Mouse (Mus musculus): Measurements from ENCODE around the gene Tmem200b. TPM values are rescaled to one million over a fixed set of nuclear protein-coding genes. Genes with fewer than 3 reads are reported as not detected.
A peak's percentile ranks its signal among the peaks of the same experiment; 100 is the strongest.

Tmem200b gene
- polyA plus RNA-seq, 1 experiment = 10.4 TPM

GRCm38 (mm10) chr4:131920595-131921351 lies 798 bp upstream of the Tmem200b start:
- H3K4me3 ChIP-seq (ENCODE audit: low read depth, low read length) = peak overlapping the region; percentile 69
- H3K27me3 ChIP-seq (ENCODE audit: control insufficient read depth, insufficient read depth, low read length) = peaks cover 32% of the 10 kb centered on the region
- TF ChIP-seq POLR2A (IDR thresholded peaks at IDR 0.05; ENCODE audit: low read depth, low read length) = peak; percentile 27; the same call in 1 of the 2 replicates
- no peak for TF ChIP-seq CTCF (IDR thresholded peaks at IDR 0.05; ENCODE audit: extremely low read depth, insufficient read length, insufficient replicate concordance, low read depth, low read length)
- peaks cover 11% of the 10 kb centered on the region for H3K36me3 ChIP-seq (ENCODE audit: control insufficient read depth, insufficient read depth, low read length)
- 2% methylated on average over 76 of the region's 76 CpGs for WGBS
- peaks cover 13% of the 10 kb centered on the region for H3K4me1 ChIP-seq (ENCODE audit: control insufficient read depth, insufficient read depth, insufficient read length, low read length)
- H3K27ac ChIP-seq (ENCODE audit: insufficient read depth, low read depth, low read length) = peak overlapping the region; percentile 55

GRCm38 (mm10) chr4:131922404-131922803 lies 833 bp downstream of the Tmem200b start:
- Histone ChIP-seq H3K27ac (ENCODE audit: insufficient read depth, low read depth, low read length) (no peak overlapping the region), H3K4me3 (ENCODE audit: low read depth, low read length) (peak overlapping the region; percentile 69), H3K27me3 (ENCODE audit: control insufficient read depth, insufficient read depth, low read length) (peaks cover 27% of the 10 kb centered on the region), H3K36me3 (ENCODE audit: control insufficient read depth, insufficient read depth, low read length) (peaks cover 23% of the 10 kb centered on the region), H3K4me1 (ENCODE audit: control insufficient read depth, insufficient read depth, insufficient read length, low read length) (peaks cover 9% of the 10 kb centered on the region)
- TF ChIP-seq POLR2A (IDR thresholded peaks at IDR 0.05; ENCODE audit: low read depth, low read length) (no peak), CTCF (IDR thresholded peaks at IDR 0.05; ENCODE audit: extremely low read depth, insufficient read length, insufficient replicate concordance, low read depth, low read length) (no peak)
- WGBS = 72% methylated on average over 15 of the region's 15 CpGs

- Histone ChIP-seq H3K4me1 (ENCODE audit: control insufficient read depth, insufficient read depth, insufficient read length, low read length) (peaks cover 9% of the 10 kb centered on the region), H3K36me3 (ENCODE audit: control insufficient read depth, insufficient read depth, low read length) (peaks cover 29% of the 10 kb centered on the region), H3K27me3 (ENCODE audit: control insufficient read depth, insufficient read depth, low read length) (peaks cover 27% of the 10 kb centered on the region), H3K27ac (ENCODE audit: insufficient read depth, low read depth, low read length) (no peak overlapping the region), H3K4me3 (ENCODE audit: low read depth, low read length) (no peak overlapping the region)
- WGBS = 72% methylated on average over 6 of the region's 6 CpGs
- TF ChIP-seq POLR2A (IDR thresholded peaks at IDR 0.05; ENCODE audit: low read depth, low read length) (no peak), CTCF (IDR thresholded peaks at IDR 0.05; ENCODE audit: extremely low read depth, insufficient read length, insufficient replicate concordance, low read depth, low read length) (no peak)
Measured at GRCm38 (mm10) chr4:131924096-131924810, 2.7 kb downstream of the Tmem200b start.

- Histone ChIP-seq H3K27me3 (ENCODE audit: control insufficient read depth, insufficient read depth, low read length) (no peaks in the 10 kb centered on the region), H3K4me1 (ENCODE audit: control insufficient read depth, insufficient read depth, insufficient read length, low read length) (no peaks in the 10 kb centered on the region), H3K27ac (ENCODE audit: insufficient read depth, low read depth, low read length) (no peak overlapping the region), H3K36me3 (ENCODE audit: control insufficient read depth, insufficient read depth, low read length) (peaks cover 43% of the 10 kb centered on the region), H3K4me3 (ENCODE audit: low read depth, low read length) (no peak overlapping the region)
- TF ChIP-seq CTCF (IDR thresholded peaks at IDR 0.05; ENCODE audit: extremely low read depth, insufficient read length, insufficient replicate concordance, low read depth, low read length) (no peak), POLR2A (IDR thresholded peaks at IDR 0.05; ENCODE audit: low read depth, low read length) (no peak)
- WGBS = 89% methylated on average over 6 of the region's 6 CpGs
Measured at GRCm38 (mm10) chr4:131929146-131929545, 7.6 kb downstream of the Tmem200b start.

GRCm38 (mm10) chr4:131939459-131939858 lies 17.9 kb downstream of the Tmem200b start:
- WGBS = 59% methylated on average over 2 of the region's 2 CpGs
- no peak overlapping the region for H3K27ac ChIP-seq (ENCODE audit: insufficient read depth, low read depth, low read length)
- H3K36me3 ChIP-seq (ENCODE audit: control insufficient read depth, insufficient read depth, low read length) = peaks cover 14% of the 10 kb centered on the region
- no peak overlapping the region for H3K4me3 ChIP-seq (ENCODE audit: low read depth, low read length)
- TF ChIP-seq POLR2A (IDR thresholded peaks at IDR 0.05; ENCODE audit: low read depth, low read length) (no peak), CTCF (IDR thresholded peaks at IDR 0.05; ENCODE audit: extremely low read depth, insufficient read length, insufficient replicate concordance, low read depth, low read length) (no peak)
- H3K4me1 ChIP-seq (ENCODE audit: control insufficient read depth, insufficient read depth, insufficient read length, low read length) = no peaks in the 10 kb centered on the region
- no peaks in the 10 kb centered on the region for H3K27me3 ChIP-seq (ENCODE audit: control insufficient read depth, insufficient read depth, low read length)

GRCm38 (mm10) chr4:131940846-131941245 lies 19.3 kb downstream of the Tmem200b start:
- Histone ChIP-seq H3K27me3 (ENCODE audit: control insufficient read depth, insufficient read depth, low read length) (no peaks in the 10 kb centered on the region), H3K4me3 (ENCODE audit: low read depth, low read length) (no peak overlapping the region), H3K27ac (ENCODE audit: insufficient read depth, low read depth, low read length) (no peak overlapping the region), H3K36me3 (ENCODE audit: control insufficient read depth, insufficient read depth, low read length) (peaks cover 12% of the 10 kb centered on the region), H3K4me1 (ENCODE audit: control insufficient read depth, insufficient read depth, insufficient read length, low read length) (no peaks in the 10 kb centered on the region)
- TF ChIP-seq POLR2A (IDR thresholded peaks at IDR 0.05; ENCODE audit: low read depth, low read length) (no peak), CTCF (IDR thresholded peaks at IDR 0.05; ENCODE audit: extremely low read depth, insufficient read length, insufficient replicate concordance, low read depth, low read length) (no peak)
- 94% methylated on average over 4 of the region's 4 CpGs for WGBS

GRCm38 (mm10) chr4:131947848-131948247 lies 26.3 kb downstream of the Tmem200b start:
- Histone ChIP-seq H3K27ac (ENCODE audit: insufficient read depth, low read depth, low read length) (0 out of 2 replicates have a peak overlapping the region, but pooled peaks have one; percentile 34), H3K27me3 (ENCODE audit: control insufficient read depth, insufficient read depth, low read length) (no peaks in the 10 kb centered on the region), H3K36me3 (ENCODE audit: control insufficient read depth, insufficient read depth, low read length) (peaks cover 12% of the 10 kb centered on the region), H3K4me1 (ENCODE audit: control insufficient read depth, insufficient read depth, insufficient read length, low read length) (no peaks in the 10 kb centered on the region), H3K4me3 (ENCODE audit: low read depth, low read length) (no peak overlapping the region)
- 61% methylated on average over 11 of the region's 11 CpGs for WGBS
- TF ChIP-seq POLR2A (IDR thresholded peaks at IDR 0.05; ENCODE audit: low read depth, low read length) (no peak), CTCF (IDR thresholded peaks at IDR 0.05; ENCODE audit: extremely low read depth, insufficient read length, insufficient replicate concordance, low read depth, low read length) (no peak)
